Mouse (Mus musculus): Measurements from ENCODE around the gene Tirap. TPM values are rescaled to one million over a fixed set of nuclear protein-coding genes. Genes with fewer than 3 reads are reported as not detected.

The Tirap gene
- polyA plus RNA-seq, 1 experiment from 2014 or later = 14.1 TPM

DNA sequence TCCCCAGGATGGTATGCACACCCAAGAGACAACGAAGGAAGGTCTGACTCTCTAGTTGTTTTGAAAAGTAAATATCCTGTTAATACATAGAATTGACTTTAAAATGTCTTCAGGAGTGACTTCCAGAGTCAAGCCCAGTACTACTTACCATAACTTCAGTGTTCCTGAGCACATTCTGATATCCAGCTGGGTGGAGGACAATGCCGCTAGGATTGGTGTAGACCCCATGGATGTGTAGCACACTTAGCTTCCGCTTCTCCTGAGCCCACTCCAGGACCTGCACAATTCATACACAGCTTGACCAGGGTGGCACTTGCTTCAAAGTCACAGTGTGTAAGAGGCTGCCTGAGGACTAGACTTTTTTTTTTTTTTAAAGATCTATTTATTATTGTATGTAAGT, 23.4 kb upstream of the Tirap start:
- WGBS = 90% methylated on average over 3 of the region's 3 CpGs
- no peak for ATAC-seq (replicated peaks; ENCODE audit: low FRiP score, low TSS enrichment, low read depth)
- no peak overlapping the region for H3K9ac ChIP-seq (ENCODE audit: low read length)
- H3K4me2 ChIP-seq (ENCODE audit: low read length) = no peak overlapping the region
- H3K36me3 ChIP-seq (ENCODE audit: control insufficient read depth, insufficient read depth, low read length) = peaks cover 59% of the 10 kb centered on the region
- no peak overlapping the region for H3K27ac ChIP-seq (ENCODE audit: low read depth)
- H3K9me3 ChIP-seq (ENCODE audit: control insufficient read depth, low read length) = no peaks in the 10 kb centered on the region
- no peak overlapping the region for H3K4me3 ChIP-seq (ENCODE audit: low read depth, low read length)
- no peaks in the 10 kb centered on the region for H3K27me3 ChIP-seq (replicated peaks; ENCODE audit: control insufficient read depth, insufficient read depth, low read length)
- DNase-seq (ENCODE audit: low spot score) = no peak
- H3K4me1 ChIP-seq (replicated peaks; ENCODE audit: control insufficient read depth, insufficient read depth, low read length) = no peaks in the 10 kb centered on the region

DNA sequence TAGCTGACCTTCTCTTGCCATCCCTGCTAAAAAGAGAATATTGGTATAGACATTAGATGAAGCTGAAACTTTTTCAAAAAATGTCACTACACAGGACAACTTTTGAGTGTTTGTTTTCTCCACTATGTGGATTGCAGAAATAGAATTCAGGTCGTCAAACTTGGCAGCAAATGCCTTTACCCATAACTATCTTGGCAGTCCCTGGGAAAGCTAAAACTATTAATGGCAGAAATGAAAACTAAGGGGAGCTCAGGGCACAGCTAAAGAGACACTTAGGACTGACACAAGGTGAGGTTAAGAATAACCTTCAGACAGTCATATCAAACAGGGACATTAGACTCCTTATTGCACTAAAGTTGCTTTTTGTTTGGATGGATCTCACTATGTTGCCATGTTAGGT, 17.9 kb upstream of the Tirap start:
- Histone ChIP-seq H3K27ac (ENCODE audit: low read depth) (no peak overlapping the region), H3K9ac (ENCODE audit: low read length) (no peak overlapping the region), H3K4me3 (ENCODE audit: low read depth, low read length) (no peak overlapping the region), H3K36me3 (ENCODE audit: control insufficient read depth, insufficient read depth, low read length) (peaks cover 88% of the 10 kb centered on the region), H3K4me2 (ENCODE audit: low read length) (no peak overlapping the region), H3K4me1 (replicated peaks; ENCODE audit: control insufficient read depth, insufficient read depth, low read length) (no peaks in the 10 kb centered on the region), H3K27me3 (replicated peaks; ENCODE audit: control insufficient read depth, insufficient read depth, low read length) (no peaks in the 10 kb centered on the region), H3K9me3 (ENCODE audit: control insufficient read depth, low read length) (no peaks in the 10 kb centered on the region)
- no peak for DNase-seq (ENCODE audit: low spot score)
- 95% methylated on average over 1 of the region's 1 CpGs for WGBS
- no peak for ATAC-seq (replicated peaks; ENCODE audit: low FRiP score, low TSS enrichment, low read depth)

DNA sequence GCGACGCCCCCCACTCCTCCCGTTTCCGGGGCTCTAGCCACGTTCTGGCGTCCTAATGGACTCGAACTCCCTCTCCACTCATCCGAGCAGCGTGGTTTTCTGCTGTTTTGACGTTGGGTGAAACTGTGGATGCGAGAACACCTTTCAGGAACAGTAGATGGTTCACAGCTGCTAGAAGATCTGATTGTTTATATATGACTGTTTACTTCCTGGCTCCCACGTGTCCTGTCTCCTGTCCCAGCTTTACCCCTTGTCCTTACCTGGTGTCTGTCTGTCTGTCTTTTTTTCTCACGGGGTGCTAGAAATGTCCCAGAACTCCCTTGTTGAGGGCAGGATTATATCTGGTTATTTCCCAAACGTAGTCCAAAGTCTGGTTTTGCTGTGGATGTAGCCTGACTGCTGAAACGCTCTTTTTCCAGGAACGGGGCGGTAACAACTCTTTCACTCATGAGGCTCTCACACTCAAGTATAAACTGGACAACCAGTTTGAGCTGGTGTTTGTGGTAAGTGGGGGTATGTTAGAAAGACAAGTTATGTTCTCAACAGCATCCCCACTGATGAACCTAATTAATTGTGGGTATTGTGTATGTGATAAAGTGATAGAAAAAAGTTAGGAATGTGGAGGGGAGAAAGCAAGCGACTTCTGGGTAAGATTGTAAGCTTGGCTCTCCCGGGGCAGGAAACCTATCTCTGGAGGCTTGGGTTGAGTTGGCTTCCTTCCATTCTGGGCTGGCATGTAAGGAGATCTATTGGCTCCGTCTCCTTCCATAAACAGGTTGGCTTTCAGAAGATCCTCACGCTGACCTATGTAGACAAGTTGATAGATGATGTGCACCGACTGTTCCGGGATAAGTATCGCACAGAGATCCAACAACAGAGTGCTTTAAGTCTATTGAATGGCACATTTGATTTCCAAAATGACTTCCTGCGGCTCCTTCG, 11.8 kb upstream of the Tirap start:
- H3K36me3 ChIP-seq (ENCODE audit: control insufficient read depth, insufficient read depth, low read length) = peaks cover 62% of the 10 kb centered on the region
- H3K27me3 ChIP-seq (replicated peaks; ENCODE audit: control insufficient read depth, insufficient read depth, low read length) = no peaks in the 10 kb centered on the region
- H3K27ac ChIP-seq (ENCODE audit: low read depth) = peak overlapping the region; percentile 60
- DNase-seq (ENCODE audit: low spot score) = no peak
- peak overlapping the region; percentile 96 for H3K4me3 ChIP-seq (ENCODE audit: low read depth, low read length)
- WGBS = 30% methylated on average over 26 of the region's 26 CpGs
- peak overlapping the region; percentile 87 for H3K9ac ChIP-seq (ENCODE audit: low read length)
- peak; percentile 7 for ATAC-seq (replicated peaks; ENCODE audit: low FRiP score, low TSS enrichment, low read depth)
- H3K4me1 ChIP-seq (replicated peaks; ENCODE audit: control insufficient read depth, insufficient read depth, low read length) = peaks cover 6% of the 10 kb centered on the region
- no peaks in the 10 kb centered on the region for H3K9me3 ChIP-seq (ENCODE audit: control insufficient read depth, low read length)
- H3K4me2 ChIP-seq (ENCODE audit: low read length) = peak overlapping the region; percentile 79

DNA sequence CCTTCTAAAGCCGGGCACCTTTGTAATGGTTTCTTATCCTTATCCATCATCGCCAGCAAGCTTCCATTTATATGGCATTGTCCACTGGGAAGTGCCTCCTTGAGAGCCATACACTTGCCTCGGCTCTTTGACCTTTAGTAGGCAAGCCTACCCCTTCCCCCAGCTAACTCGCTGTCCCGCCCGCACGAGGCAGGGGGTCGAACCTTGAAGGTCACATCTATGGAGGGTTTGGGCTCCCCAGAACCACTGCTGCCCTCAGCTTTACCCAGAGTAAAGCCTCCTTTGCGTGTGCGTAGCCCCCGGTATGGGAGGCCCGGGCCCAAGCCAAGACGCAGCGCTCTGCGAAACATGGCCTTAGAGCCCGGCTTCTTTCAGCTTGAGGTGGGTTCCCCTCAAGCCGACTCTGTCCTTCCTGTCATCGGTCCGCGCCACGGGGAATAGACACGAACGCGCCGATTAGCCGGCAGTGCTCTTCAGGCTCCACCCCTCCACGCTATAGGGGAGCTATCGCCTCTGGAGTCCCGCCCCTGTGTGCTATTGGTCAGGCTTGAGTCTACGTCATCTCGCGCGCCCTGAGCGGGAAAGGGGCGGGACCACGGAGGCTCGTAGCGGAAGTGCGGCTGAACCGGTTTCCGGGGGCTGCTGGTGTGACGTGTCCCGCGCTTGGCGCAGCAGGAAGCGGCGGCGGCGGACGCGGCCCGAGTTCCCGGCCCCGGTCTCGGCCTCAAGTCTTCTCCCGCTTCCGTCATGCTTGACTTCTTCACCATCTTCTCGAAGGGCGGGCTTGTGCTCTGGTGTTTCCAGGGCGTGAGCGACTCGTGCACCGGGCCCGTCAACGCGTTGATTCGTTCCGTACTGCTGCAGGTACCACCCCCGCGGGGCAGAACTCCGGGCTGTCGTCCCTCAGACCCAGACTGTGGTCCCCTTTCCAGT, 10.7 kb upstream of the Tirap start, which contains the start of gene Foxred1:
Foxred1 (minus strand) TSS at position 514 of the 933 bp plus-strand sequence.
- Histone ChIP-seq H3K27ac (ENCODE audit: low read depth) (peak within 1 kb of the TSS; percentile 79), H3K36me3 (ENCODE audit: control insufficient read depth, insufficient read depth, low read length) (peaks cover 64% of the 10 kb centered on the region), H3K4me2 (ENCODE audit: low read length) (peak within 1 kb of the TSS; percentile 87), H3K9me3 (ENCODE audit: control insufficient read depth, low read length) (no peaks in the 10 kb centered on the region), H3K9ac (ENCODE audit: low read length) (peak within 1 kb of the TSS; percentile 87), H3K4me1 (replicated peaks; ENCODE audit: control insufficient read depth, insufficient read depth, low read length) (peaks cover 6% of the 10 kb centered on the region), H3K27me3 (replicated peaks; ENCODE audit: control insufficient read depth, insufficient read depth, low read length) (no peaks in the 10 kb centered on the region), H3K4me3 (ENCODE audit: low read depth, low read length) (peak within 1 kb of the TSS; percentile 96)
- ATAC-seq (replicated peaks; ENCODE audit: low FRiP score, low TSS enrichment, low read depth) (peak; percentile 100), DNase-seq (ENCODE audit: low spot score) (peak; percentile 99)
- WGBS = 1% methylated on average over 72 of the region's 72 CpGs

GRCm38 (mm10) chr9:35204421-35204820, 4.3 kb upstream of the Tirap start:
- no peak overlapping the region for H3K4me2 ChIP-seq (ENCODE audit: low read length)
- ATAC-seq (replicated peaks; ENCODE audit: low FRiP score, low TSS enrichment, low read depth) (no peak), DNase-seq (ENCODE audit: low spot score) (no peak)
- no peak overlapping the region for H3K27ac ChIP-seq (ENCODE audit: low read depth)
- H3K36me3 ChIP-seq (ENCODE audit: control insufficient read depth, insufficient read depth, low read length) = peaks cover 45% of the 10 kb centered on the region
- no peak overlapping the region for H3K4me3 ChIP-seq (ENCODE audit: low read depth, low read length)
- H3K9ac ChIP-seq (ENCODE audit: low read length) = no peak overlapping the region
- H3K9me3 ChIP-seq (ENCODE audit: control insufficient read depth, low read length) = no peaks in the 10 kb centered on the region
- H3K4me1 ChIP-seq (replicated peaks; ENCODE audit: control insufficient read depth, insufficient read depth, low read length) = peaks cover 8% of the 10 kb centered on the region
- WGBS = 96% methylated on average over 2 of the region's 2 CpGs
- H3K27me3 ChIP-seq (replicated peaks; ENCODE audit: control insufficient read depth, insufficient read depth, low read length) = no peaks in the 10 kb centered on the region

GRCm38 (mm10) chr9:35203536-35203935, 3.4 kb upstream of the Tirap start:
- WGBS = 53% methylated on average over 3 of the region's 3 CpGs
- DNase-seq (ENCODE audit: low spot score) = no peak
- Histone ChIP-seq H3K9ac (ENCODE audit: low read length) (no peak overlapping the region), H3K4me3 (ENCODE audit: low read depth, low read length) (no peak overlapping the region), H3K27ac (ENCODE audit: low read depth) (no peak overlapping the region), H3K9me3 (ENCODE audit: control insufficient read depth, low read length) (no peaks in the 10 kb centered on the region), H3K27me3 (replicated peaks; ENCODE audit: control insufficient read depth, insufficient read depth, low read length) (no peaks in the 10 kb centered on the region), H3K4me2 (ENCODE audit: low read length) (no peak overlapping the region), H3K4me1 (replicated peaks; ENCODE audit: control insufficient read depth, insufficient read depth, low read length) (peaks cover 8% of the 10 kb centered on the region), H3K36me3 (ENCODE audit: control insufficient read depth, insufficient read depth, low read length) (peaks cover 40% of the 10 kb centered on the region)
- ATAC-seq (replicated peaks; ENCODE audit: low FRiP score, low TSS enrichment, low read depth) = no peak

- peaks cover 11% of the 10 kb centered on the region for H3K36me3 ChIP-seq (ENCODE audit: control insufficient read depth, insufficient read depth, low read length)
- H3K4me2 ChIP-seq (ENCODE audit: low read length) = peak overlapping the region; percentile 85
- H3K27me3 ChIP-seq (replicated peaks; ENCODE audit: control insufficient read depth, insufficient read depth, low read length) = no peaks in the 10 kb centered on the region
- 45% methylated on average over 9 of the region's 9 CpGs for WGBS
- peaks cover 8% of the 10 kb centered on the region for H3K4me1 ChIP-seq (replicated peaks; ENCODE audit: control insufficient read depth, insufficient read depth, low read length)
- H3K4me3 ChIP-seq (ENCODE audit: low read depth, low read length) = peak overlapping the region; percentile 61
- no peak overlapping the region for H3K27ac ChIP-seq (ENCODE audit: low read depth)
- DNase-seq (ENCODE audit: low spot score) (no peak), ATAC-seq (replicated peaks; ENCODE audit: low FRiP score, low TSS enrichment, low read depth) (no peak)
- no peaks in the 10 kb centered on the region for H3K9me3 ChIP-seq (ENCODE audit: control insufficient read depth, low read length)
- H3K9ac ChIP-seq (ENCODE audit: low read length) = peak overlapping the region; percentile 79
Measured at GRCm38 (mm10) chr9:35200529-35201060, 504 bp upstream of the Tirap start.

Measured in intestine, embryonic 14.5 days (tissue).